Mouse (Mus musculus) liver, embryonic 13.5 days (tissue): ENCODE results near the gene A430078G23Rik. TPM values are rescaled to one million over a fixed set of nuclear protein-coding genes. Genes with fewer than 3 reads are reported as not detected.
"Not testable (repeated sequence)": the region's sequence is repeated elsewhere in the genome, so short reads cannot be mapped to it uniquely, and the experiment has no call there.

ENCODE experiments used
- ATAC-seq: fragments of 200-750 bp; cut with Nextera tagmentation; 2 replicates; pipeline ENCODE4 v1.8.0; 2017; ENCODE audit warnings: low read depth, mild to moderate bottlenecking, moderate number of reproducible peaks, moderate library complexity
- DNase-seq: peaks from one replicate; pipeline ENCODE4 v3.0.0; 2022
- H3K27ac ChIP-seq: fragments of 300-500 bp; sonication (generic); 2 replicates; pipeline ENCODE4 v1.5.1; 2015; ENCODE audit warnings: moderate library complexity, mild to moderate bottlenecking, inconsistent platforms
- H3K27me3 ChIP-seq: fragments of 300-500 bp; sonication (generic); 2 replicates; pipeline ENCODE4 v1.6.1; 2015; ENCODE audit warnings: mild to moderate bottlenecking, inconsistent platforms
- H3K36me3 ChIP-seq: fragments of 300-500 bp; sonication (generic); 2 replicates; pipeline ENCODE4 v1.6.1; 2015; ENCODE audit warnings: mild to moderate bottlenecking, inconsistent platforms
- H3K4me1 ChIP-seq: fragments of 300-500 bp; sonication (generic); replicated peaks from 2 replicates; pipeline ENCODE4 v1.6.1; 2015; ENCODE audit warnings: inconsistent platforms
- H3K4me2 ChIP-seq: fragments of 300-500 bp; sonication (generic); 2 replicates; pipeline ENCODE4 v1.6.1; 2015; ENCODE audit warnings: inconsistent platforms, mild to moderate bottlenecking, moderate library complexity
- H3K4me3 ChIP-seq: fragments of 300-500 bp; sonication (generic); replicated peaks from 2 replicates; pipeline ENCODE4 v1.5.1; 2015; ENCODE audit warnings: mild to moderate bottlenecking, inconsistent platforms
- H3K9ac ChIP-seq: fragments of 300-500 bp; sonication (generic); 2 replicates; pipeline ENCODE4 v1.6.1; 2015; ENCODE audit warnings: mild to moderate bottlenecking, inconsistent platforms
- H3K9me3 ChIP-seq: fragments of 300-500 bp; sonication (generic); replicated peaks from 2 replicates; pipeline ENCODE4 v1.6.1; 2016; ENCODE audit warnings: inconsistent platforms
- WGBS: fragments of 180-500 bp; shearing (Covaris S2); methylation state at CpG from one replicate; pipeline ENCODE4 v1.1.7; 2015; ENCODE audit not compliant: insufficient replicate concordance; 5-methylcytosine and 5-hydroxymethylcytosine counted together
- polyA plus RNA-seq: library from polyadenylated mRNA; unstranded; fragments of >200 nt; fragmentation: Nextera tagmentation; extraction: Ambion mirVana; gene quantifications from 2 replicates; pipeline ENCODE4 v1.2.1, GENCODE M21; 2015

Gene A430078G23Rik
- polyA plus RNA-seq, 1 experiment from 2014 or later = 0.62 TPM

GRCm38 (mm10) chr8:3327538-3328245 lies 25.5 kb upstream of the A430078G23Rik start:
- Histone ChIP-seq H3K27ac (no peak overlapping the region), H3K4me1 (no peaks in the 10 kb centered on the region; the same call in 1 of the 2 replicates), H3K9me3 (no peaks in the 10 kb centered on the region), H3K27me3 (no peaks in the 10 kb centered on the region), H3K4me3 (no peak overlapping the region), H3K36me3 (no peaks in the 10 kb centered on the region), H3K4me2 (no peak overlapping the region), H3K9ac (no peak overlapping the region)
- WGBS = 20% methylated on average over 8 of the region's 8 CpGs
- no peak for ATAC-seq
- DNase-seq = no peak

GRCm38 (mm10) chr8:3330662-3331061 lies 22.6 kb upstream of the A430078G23Rik start:
- Histone ChIP-seq H3K4me1 (no peaks in the 10 kb centered on the region; the same call in 1 of the 2 replicates), H3K9me3 (no peaks in the 10 kb centered on the region), H3K27me3 (no peaks in the 10 kb centered on the region), H3K9ac (no peak overlapping the region), H3K4me2 (no peak overlapping the region), H3K36me3 (no peaks in the 10 kb centered on the region), H3K4me3 (no peak overlapping the region), H3K27ac (no peak overlapping the region)
- no peak for DNase-seq
- 39% methylated on average over 6 of the region's 6 CpGs for WGBS
- ATAC-seq = no peak

- Histone ChIP-seq H3K36me3 (no peaks in the 10 kb centered on the region), H3K4me3 (no peak overlapping the region), H3K9ac (no peak overlapping the region), H3K4me2 (no peak overlapping the region), H3K4me1 (no peaks in the 10 kb centered on the region; the same call in 1 of the 2 replicates), H3K9me3 (no peaks in the 10 kb centered on the region), H3K27me3 (no peaks in the 10 kb centered on the region), H3K27ac (no peak overlapping the region)
- DNase-seq = no peak
- 56% methylated on average over 2 of the region's 2 CpGs for WGBS
- no peak for ATAC-seq
These were observed 21.5 kb upstream of the A430078G23Rik start for GRCm38 (mm10) chr8:3331692-3332091.

- H3K36me3 ChIP-seq = no peaks in the 10 kb centered on the region
- H3K4me1 ChIP-seq = no peaks in the 10 kb centered on the region
- ATAC-seq (no peak), DNase-seq (no peak)
- WGBS = 76% methylated on average over 1 of the region's 1 CpGs
- H3K27me3 ChIP-seq = no peaks in the 10 kb centered on the region
- H3K4me3 ChIP-seq = no peak overlapping the region
- H3K9ac ChIP-seq = no peak overlapping the region
- H3K4me2 ChIP-seq = no peak overlapping the region
- H3K9me3 ChIP-seq = no peaks in the 10 kb centered on the region
- H3K27ac ChIP-seq = no peak overlapping the region
These were observed 17.3 kb upstream of the A430078G23Rik start for GRCm38 (mm10) chr8:3335881-3336280.

GRCm38 (mm10) chr8:3336658-3337524 lies 16.3 kb upstream of the A430078G23Rik start:
- no peak overlapping the region for H3K4me2 ChIP-seq
- 54% methylated on average over 9 of the region's 9 CpGs for WGBS
- no peaks in the 10 kb centered on the region for H3K36me3 ChIP-seq
- H3K4me3 ChIP-seq = no peak overlapping the region
- DNase-seq = peak; percentile 13
- no peak overlapping the region for H3K27ac ChIP-seq
- H3K9ac ChIP-seq = no peak overlapping the region
- H3K9me3 ChIP-seq = no peaks in the 10 kb centered on the region
- ATAC-seq = peak; percentile 41
- no peaks in the 10 kb centered on the region for H3K4me1 ChIP-seq
- no peaks in the 10 kb centered on the region for H3K27me3 ChIP-seq

- H3K4me2 ChIP-seq, DNase-seq, H3K9me3 ChIP-seq, H3K9ac ChIP-seq, H3K27me3 ChIP-seq, H3K36me3 ChIP-seq, ATAC-seq, H3K27ac ChIP-seq, H3K4me3 ChIP-seq, H3K4me1 ChIP-seq: not testable (repeated sequence)
- 63% methylated on average over 3 of the region's 3 CpGs for WGBS
These were observed 15.7 kb upstream of the A430078G23Rik start for GRCm38 (mm10) chr8:3337525-3337824.

GRCm38 (mm10) chr8:3337971-3338370 lies 15.2 kb upstream of the A430078G23Rik start:
- H3K27me3 ChIP-seq = no peaks in the 10 kb centered on the region
- no peaks in the 10 kb centered on the region for H3K4me1 ChIP-seq
- WGBS = 74% methylated on average over 11 of the region's 11 CpGs
- no peaks in the 10 kb centered on the region for H3K9me3 ChIP-seq
- no peaks in the 10 kb centered on the region for H3K36me3 ChIP-seq
- H3K9ac ChIP-seq = no peak overlapping the region
- DNase-seq (no peak), ATAC-seq (no peak)
- H3K4me2 ChIP-seq = no peak overlapping the region
- H3K4me3 ChIP-seq = no peak overlapping the region
- H3K27ac ChIP-seq = no peak overlapping the region

GRCm38 (mm10) chr8:3340711-3341110 lies 12.5 kb upstream of the A430078G23Rik start:
- ATAC-seq, DNase-seq, H3K4me2 ChIP-seq, H3K9me3 ChIP-seq, H3K36me3 ChIP-seq, H3K27me3 ChIP-seq, H3K4me3 ChIP-seq, H3K4me1 ChIP-seq, H3K9ac ChIP-seq, H3K27ac ChIP-seq: not testable (repeated sequence)
- WGBS = 88% methylated on average over 2 of the region's 3 CpGs

GRCm38 (mm10) chr8:3345337-3345736 lies 7.9 kb upstream of the A430078G23Rik start:
- 87% methylated on average over 6 of the region's 6 CpGs for WGBS
- no peak overlapping the region for H3K4me2 ChIP-seq
- ATAC-seq (no peak), DNase-seq (no peak)
- no peaks in the 10 kb centered on the region for H3K36me3 ChIP-seq
- no peaks in the 10 kb centered on the region for H3K27me3 ChIP-seq
- no peak overlapping the region for H3K27ac ChIP-seq
- no peaks in the 10 kb centered on the region for H3K9me3 ChIP-seq
- no peaks in the 10 kb centered on the region for H3K4me1 ChIP-seq
- no peak overlapping the region for H3K4me3 ChIP-seq
- no peak overlapping the region for H3K9ac ChIP-seq

- no peaks in the 10 kb centered on the region for H3K4me1 ChIP-seq
- no peaks in the 10 kb centered on the region for H3K9me3 ChIP-seq
- no peak overlapping the region for H3K4me3 ChIP-seq
- no peak overlapping the region for H3K4me2 ChIP-seq
- H3K9ac ChIP-seq = no peak overlapping the region
- DNase-seq (no peak), ATAC-seq (no peak)
- WGBS = 66% methylated on average over 5 of the region's 5 CpGs
- H3K27me3 ChIP-seq = no peaks in the 10 kb centered on the region
- H3K36me3 ChIP-seq = no peaks in the 10 kb centered on the region
- no peak overlapping the region for H3K27ac ChIP-seq
These were observed 6.4 kb upstream of the A430078G23Rik start for GRCm38 (mm10) chr8:3346691-3347413.

- H3K9me3 ChIP-seq = no peaks in the 10 kb centered on the region
- ATAC-seq = peak; percentile 52
- H3K4me3 ChIP-seq = no peak overlapping the region
- no peak overlapping the region for H3K27ac ChIP-seq
- H3K36me3 ChIP-seq = no peaks in the 10 kb centered on the region
- H3K9ac ChIP-seq = no peak overlapping the region
- peaks cover 9% of the 10 kb centered on the region for H3K4me1 ChIP-seq
- no peak for DNase-seq
- 40% methylated on average over 13 of the region's 13 CpGs for WGBS
- no peaks in the 10 kb centered on the region for H3K27me3 ChIP-seq
- H3K4me2 ChIP-seq = no peak overlapping the region
These were observed 4.9 kb upstream of the A430078G23Rik start for GRCm38 (mm10) chr8:3348142-3348823.
